Mouse (Mus musculus): ENCODE measurements at regions not wholly inside any gene's neighbourhood (a gene's known extent, or its start where the extent isn't known, plus 50 kb on each side); places are given as distances from the start of the nearest gene placed in this dataset.

GRCm38 (mm10) chr7:57992406-57993223 is 482.8 kb upstream of the Gabra5 start:
- H3K4me1 ChIP-seq (ENCODE audit: control insufficient read depth in 1 of 2, insufficient read depth in 2 of 2): no peaks in the 10 kb centered on the region
- H3K36me3 ChIP-seq (replicated peaks in 1 of 2; ENCODE audit: control insufficient read depth in 1 of 2, insufficient read depth in 1 of 2, low read length in 1 of 2): no peaks in the 10 kb centered on the region
- no peak overlapping the region for H3K4me2 ChIP-seq (ENCODE audit: insufficient read depth, low read depth, poor library complexity, severe bottlenecking)
- no peak for TF ChIP-seq POLR2A (IDR thresholded peaks at IDR 0.05; ENCODE audit: low read depth, low read length)
- no peak for TF ChIP-seq ZMIZ1 (IDR thresholded peaks at IDR 0.05; ENCODE audit: low read depth, low read length)
- no peak for TF ChIP-seq NRF1 (IDR thresholded peaks at IDR 0.05; ENCODE audit: low read depth, low read length)
- TF ChIP-seq ZC3H11A (IDR thresholded peaks at IDR 0.05; ENCODE audit: low read depth, low read length): no peak
- TF ChIP-seq KAT2A (IDR thresholded peaks at IDR 0.05; ENCODE audit: insufficient replicate concordance, low read length): no peak
- H3K27ac ChIP-seq (ENCODE audit: insufficient read depth, low read depth): no peak overlapping the region
- peaks cover 36% of the 10 kb centered on the region for H3K9me3 ChIP-seq (replicated peaks; ENCODE audit: low read length)
- in situ Hi-C loops (cut with MboI; ENCODE audit: low pct_ligation_motif_present, low pct_unique_long_range_greater_than_20kb, low sequenced_read_pairs) (no loop called here), dilution Hi-C loops (cut with MboI; ENCODE audit: extremely low pct_ligation_motif_present, extremely low pct_unique_long_range_greater_than_20kb, low sequenced_read_pairs) (no loop called here)
- DNase-seq (ENCODE audit: extremely low read depth): no peak
- no peak overlapping the region for H3K9ac ChIP-seq (ENCODE audit: insufficient read depth, low read depth)
- no peak overlapping the region for H3K4me3 ChIP-seq (replicated peaks in 1 of 3; ENCODE audit: low read depth in 2 of 3, low read length in 2 of 3, poor library complexity in 1 of 3)
- H3K79me2 ChIP-seq (replicated peaks; ENCODE audit: control insufficient read depth, extremely low read depth, insufficient read depth, poor library complexity, severe bottlenecking): no peaks in the 10 kb centered on the region
- H3K27me3 ChIP-seq (replicated peaks): no peaks in the 10 kb centered on the region

DNA sequence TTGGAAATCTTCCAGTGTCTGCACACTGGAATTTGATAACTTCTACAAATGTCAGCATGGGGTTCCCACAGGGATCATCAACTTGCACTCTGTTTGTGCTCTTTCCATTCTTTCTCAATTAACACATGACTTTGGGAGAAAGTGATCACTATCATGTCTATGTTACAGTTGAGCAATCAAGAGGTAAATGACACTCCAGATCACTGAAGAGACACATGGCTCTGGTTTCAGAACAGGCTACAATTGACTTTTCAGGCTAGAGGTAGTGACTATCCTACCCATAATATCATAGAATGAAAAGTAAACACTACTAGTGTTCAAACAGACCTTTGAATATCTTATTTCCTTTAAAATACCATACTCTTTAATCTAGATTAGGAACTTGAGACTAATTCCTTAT is 473.3 kb upstream of the Gabra5 start:
- H3K27me3 ChIP-seq (replicated peaks): no peaks in the 10 kb centered on the region
- H3K79me2 ChIP-seq (replicated peaks; ENCODE audit: control insufficient read depth, extremely low read depth, insufficient read depth, poor library complexity, severe bottlenecking): no peaks in the 10 kb centered on the region
- no peaks in the 10 kb centered on the region for H3K36me3 ChIP-seq (replicated peaks in 1 of 2; ENCODE audit: control insufficient read depth in 1 of 2, insufficient read depth in 1 of 2, low read length in 1 of 2)
- H3K9ac ChIP-seq (ENCODE audit: insufficient read depth, low read depth): no peak overlapping the region
- no peak overlapping the region for H3K4me2 ChIP-seq (ENCODE audit: insufficient read depth, low read depth, poor library complexity, severe bottlenecking)
- TF ChIP-seq ZMIZ1 (IDR thresholded peaks at IDR 0.05; ENCODE audit: low read depth, low read length) (no peak), E2F4 (IDR thresholded peaks at IDR 0.05; ENCODE audit: insufficient replicate concordance, low read depth, low read length) (no peak), ELF1 (IDR thresholded peaks at IDR 0.05; ENCODE audit: low read depth, low read length) (no peak), GABPA (IDR thresholded peaks at IDR 0.05; ENCODE audit: insufficient replicate concordance, low read depth, low read length) (no peak), UBTF (IDR thresholded peaks at IDR 0.05; ENCODE audit: low read depth, low read length) (no peak), RCOR1 (conservative IDR thresholded peaks at IDR 0.05; ENCODE audit: low read depth, low read length) (no peak), ZC3H11A (IDR thresholded peaks at IDR 0.05; ENCODE audit: low read depth, low read length) (no peak), TCF12 (IDR thresholded peaks at IDR 0.05; ENCODE audit: low read depth, low read length) (no peak), MEF2A (IDR thresholded peaks at IDR 0.05; ENCODE audit: borderline replicate concordance, low read depth, low read length) (no peak), MXI1 (IDR thresholded peaks at IDR 0.05; ENCODE audit: low read depth, low read length) (no peak), KAT2A (IDR thresholded peaks at IDR 0.05; ENCODE audit: insufficient replicate concordance, low read length) (no peak), JUND (conservative IDR thresholded peaks at IDR 0.05; ENCODE audit: low read depth, low read length) (no peak), USF2 (conservative IDR thresholded peaks at IDR 0.05; ENCODE audit: low read depth, low read length) (no peak), JUN (IDR thresholded peaks at IDR 0.05; ENCODE audit: insufficient read depth, low read depth, low read length) (no peak), CTCF (conservative IDR thresholded peaks at IDR 0.05 in 1 of 2, IDR thresholded peaks at IDR 0.05 in 1 of 2; ENCODE audit: low read depth in 2 of 2, low read length in 2 of 2) (no peak), MYC (IDR thresholded peaks at IDR 0.05; ENCODE audit: low read depth, low read length) (no peak), ZKSCAN1 (IDR thresholded peaks at IDR 0.05; ENCODE audit: borderline replicate concordance, low read depth, low read length) (no peak), POLR2AphosphoS2 (IDR thresholded peaks at IDR 0.05; ENCODE audit: low read depth, low read length) (no peak), NRF1 (IDR thresholded peaks at IDR 0.05; ENCODE audit: low read depth, low read length) (no peak), MAZ (IDR thresholded peaks at IDR 0.05; ENCODE audit: low read depth, low read length) (no peak)
- H3K27ac ChIP-seq (ENCODE audit: insufficient read depth, low read depth): no peak overlapping the region
- no peak overlapping the region for H3K4me3 ChIP-seq (replicated peaks in 1 of 3; ENCODE audit: low read depth in 2 of 3, low read length in 2 of 3, poor library complexity in 1 of 3)
- in situ Hi-C loops (cut with MboI; ENCODE audit: low pct_ligation_motif_present, low pct_unique_long_range_greater_than_20kb, low sequenced_read_pairs): no loop called here
- no peaks in the 10 kb centered on the region for H3K4me1 ChIP-seq (ENCODE audit: control insufficient read depth in 1 of 2, insufficient read depth in 2 of 2)
- dilution Hi-C loops (cut with MboI; ENCODE audit: extremely low pct_ligation_motif_present, extremely low pct_unique_long_range_greater_than_20kb, low sequenced_read_pairs): no loop called here
- H3K9me3 ChIP-seq (replicated peaks; ENCODE audit: low read length): peaks cover 23% of the 10 kb centered on the region
- DNase-seq (ENCODE audit: extremely low read depth): no peak

All from CH12.LX (cell line).